Comparison of ENCODE assay signal across 9 mouse cellular contexts in genomic region chr1:157444632-157445300, GRCm38 (mm10). TPM values are rescaled to one million over a fixed set of nuclear protein-coding genes. Genes with fewer than 3 reads are reported as not detected.
DNase-seq lines count a peak whose midpoint lies in the region; ATAC-seq and TF ChIP-seq lines count a peak whose summit lies in the region.
"Had no signal": no experiment of that assay in that cellular context is flagged by ENCODE, and none has a peak within 500 bp of the region (broad histone marks: within the 10 kb centered on the region; RNA-seq: fewer than 3 reads in every experiment).

No protein-coding gene starts in this region.

- H3K4me2 ChIP-seq in forebrain, embryonic 12.5 days, result no peak overlapping the region
- H3K4me2 ChIP-seq in forebrain, embryonic 13.5 days, result no peak overlapping the region
- H3K4me2 ChIP-seq in embryonic facial prominence, embryonic 12.5 days (replicated peaks), result no peak overlapping the region
- H3K4me2 ChIP-seq in limb, embryonic 12.5 days, result peak overlapping the region; percentile 5; the same call in 1 of the 2 replicates
- H3K4me2 ChIP-seq in hindbrain, embryonic 13.5 days, result no peak overlapping the region

- no peak overlapping the region for H3K9ac ChIP-seq in forebrain, embryonic 12.5 days
- H3K9ac ChIP-seq in forebrain, embryonic 13.5 days, result no peak overlapping the region
- no peak overlapping the region for H3K9ac ChIP-seq in liver, adult 2 months (ENCODE audit: low read depth, low read length)
- no peak overlapping the region for H3K9ac ChIP-seq in embryonic facial prominence, embryonic 12.5 days
- no peak overlapping the region for H3K9ac ChIP-seq in limb, embryonic 12.5 days (replicated peaks)
- no peak overlapping the region for H3K9ac ChIP-seq in hindbrain, embryonic 13.5 days

- no peak overlapping the region for H3K4me3 ChIP-seq in forebrain, embryonic 12.5 days (replicated peaks)
- H3K4me3 ChIP-seq in forebrain, embryonic 13.5 days, result no peak overlapping the region
- no peak overlapping the region for H3K4me3 ChIP-seq in liver, adult 2 months (ENCODE audit: insufficient read depth, low read depth, low read length)
- no peak overlapping the region for H3K4me3 ChIP-seq in embryonic facial prominence, embryonic 12.5 days
- H3K4me3 ChIP-seq in limb, embryonic 12.5 days (replicated peaks), result no peak overlapping the region
- no peak overlapping the region for H3K4me3 ChIP-seq in hindbrain, embryonic 13.5 days

- ATAC-seq in forebrain, embryonic 12.5 days (ENCODE audit: low FRiP score), result no peak
- ATAC-seq in forebrain, embryonic 13.5 days, result no peak
- ATAC-seq in embryonic facial prominence, embryonic 12.5 days (ENCODE audit: insufficient number of reproducible peaks, insufficient read depth, low FRiP score, low TSS enrichment), result no peak
- ATAC-seq in limb, embryonic 12.5 days (ENCODE audit: insufficient number of reproducible peaks, insufficient read depth, low FRiP score, low TSS enrichment, low read depth), result no peak
- no peak for ATAC-seq in hindbrain, embryonic 13.5 days (ENCODE audit: low FRiP score)

- TF ChIP-seq POLR2A in liver, adult 2 months (IDR thresholded peaks at IDR 0.05; ENCODE audit: extremely low read depth, insufficient read depth, low read length), result no peak

- H3K27me3 ChIP-seq in forebrain, embryonic 12.5 days, result peaks cover 21% of the 10 kb centered on the region
- no peaks in the 10 kb centered on the region for H3K27me3 ChIP-seq in forebrain, embryonic 13.5 days
- H3K27me3 ChIP-seq in liver, adult 2 months (ENCODE audit: control insufficient read depth, insufficient read depth, low read length), result no peaks in the 10 kb centered on the region
- 0 out of 2 replicates have a peak, but pooled peaks cover 7% of the 10 kb centered on the region for H3K27me3 ChIP-seq in embryonic facial prominence, embryonic 12.5 days
- H3K27me3 ChIP-seq in limb, embryonic 12.5 days, result peaks cover 27% of the 10 kb centered on the region
- H3K27me3 ChIP-seq in hindbrain, embryonic 13.5 days, result peaks cover 10% of the 10 kb centered on the region; the same call in 1 of the 2 replicates

- peaks cover 78% of the 10 kb centered on the region for H3K4me1 ChIP-seq in forebrain, embryonic 12.5 days
- H3K4me1 ChIP-seq in forebrain, embryonic 13.5 days, result peaks cover 86% of the 10 kb centered on the region
- H3K4me1 ChIP-seq in liver, adult 2 months (ENCODE audit: control insufficient read depth, insufficient read depth, low read length), result peaks cover 5% of the 10 kb centered on the region; the same call in 1 of the 2 replicates
- H3K4me1 ChIP-seq in embryonic facial prominence, embryonic 12.5 days, result peaks cover 21% of the 10 kb centered on the region
- peaks cover 37% of the 10 kb centered on the region for H3K4me1 ChIP-seq in limb, embryonic 12.5 days (replicated peaks)
- H3K4me1 ChIP-seq in hindbrain, embryonic 13.5 days (replicated peaks), result peaks cover 54% of the 10 kb centered on the region

- no peaks in the 10 kb centered on the region for H3K79me2 ChIP-seq in liver, adult 2 months (ENCODE audit: control insufficient read depth, insufficient read depth, low read length)

- no peak for TF ChIP-seq CTCF in liver, adult 2 months (IDR thresholded peaks at IDR 0.05; ENCODE audit: low read depth, low read length)

- no peaks in the 10 kb centered on the region for H3K9me3 ChIP-seq in forebrain, embryonic 12.5 days
- no peaks in the 10 kb centered on the region for H3K9me3 ChIP-seq in forebrain, embryonic 13.5 days (replicated peaks)
- H3K9me3 ChIP-seq in embryonic facial prominence, embryonic 12.5 days, result no peaks in the 10 kb centered on the region
- H3K9me3 ChIP-seq in limb, embryonic 12.5 days, result no peaks in the 10 kb centered on the region
- no peaks in the 10 kb centered on the region for H3K9me3 ChIP-seq in hindbrain, embryonic 13.5 days

- 56% methylated on average over 13 of the region's 13 CpGs for WGBS in forebrain, embryonic 12.5 days
- WGBS in forebrain, embryonic 13.5 days, result 61% methylated on average over 13 of the region's 13 CpGs
- 69% methylated on average over 13 of the region's 13 CpGs for WGBS in liver, adult 2 months
- WGBS in embryonic facial prominence, embryonic 12.5 days, result 60% methylated on average over 13 of the region's 13 CpGs
- WGBS in limb, embryonic 12.5 days, result 58% methylated on average over 13 of the region's 13 CpGs
- WGBS in hindbrain, embryonic 13.5 days, result 70% methylated on average over 13 of the region's 13 CpGs

- no peaks in the 10 kb centered on the region for H3K36me3 ChIP-seq in forebrain, embryonic 12.5 days (replicated peaks)
- no peaks in the 10 kb centered on the region for H3K36me3 ChIP-seq in forebrain, embryonic 13.5 days (ENCODE audit: poor library complexity, severe bottlenecking)
- H3K36me3 ChIP-seq in liver, adult 2 months (ENCODE audit: control insufficient read depth, insufficient read depth, low read length), result no peaks in the 10 kb centered on the region
- H3K36me3 ChIP-seq in embryonic facial prominence, embryonic 12.5 days, result no peaks in the 10 kb centered on the region
- no peaks in the 10 kb centered on the region for H3K36me3 ChIP-seq in limb, embryonic 12.5 days
- no peaks in the 10 kb centered on the region for H3K36me3 ChIP-seq in hindbrain, embryonic 13.5 days

- H3K27ac ChIP-seq in forebrain, embryonic 12.5 days, result peak overlapping the region; percentile 66
- no peak overlapping the region; the same call in 1 of the 2 replicates for H3K27ac ChIP-seq in forebrain, embryonic 13.5 days
- H3K27ac ChIP-seq in liver, adult 2 months (replicated peaks; ENCODE audit: insufficient read depth, low read depth, low read length), result peak overlapping the region; percentile 71
- H3K27ac ChIP-seq in embryonic facial prominence, embryonic 12.5 days, result 0 out of 2 replicates have a peak overlapping the region, but pooled peaks have one; percentile 1
- H3K27ac ChIP-seq in limb, embryonic 12.5 days, result no peak overlapping the region
- no peak overlapping the region for H3K27ac ChIP-seq in hindbrain, embryonic 13.5 days
- H3K27ac ChIP-seq: macrophage had no signal

- peak; percentile 39 for DNase-seq in liver, adult 2 months (ENCODE audit: extremely low read depth, low read depth, low spot score)
- no peak for DNase-seq in liver
- DNase-seq in cerebellum, postnatal 36 days, result no peak

RNA-seq across cellular contexts. Expression of gene Cryzl2, which starts 13.6 kb away (rescaled TPM):
- polyA plus RNA-seq in forebrain, embryonic 12.5 days (2016; fragmentation: Nextera tagmentation; extraction: Ambion mirVana), result 6.7 and 8.3 TPM in 2 replicates
- 5.8 and 6.6 TPM in 2 replicates for polyA plus RNA-seq in forebrain, embryonic 13.5 days (2015; fragmentation: Nextera tagmentation; extraction: Ambion mirVana)
- total RNA-seq in liver, adult 2 months (2014; rRNA removed), result 21.4 and 22.7 TPM in 2 replicates
- polyA plus RNA-seq in liver, adult 2 months (2012; rRNA removed), result 31.0 and 32.2 TPM in 2 replicates
- polyA plus RNA-seq in embryonic facial prominence, embryonic 12.5 days (2016; fragmentation: Nextera tagmentation; extraction: Ambion mirVana), result 8.5 and 11.0 TPM in 2 replicates
- 7.9 and 8.2 TPM in 2 replicates for polyA plus RNA-seq in limb, embryonic 12.5 days (2016; fragmentation: Nextera tagmentation; extraction: Ambion mirVana)
- 6.8 and 8.8 TPM in 2 replicates for polyA plus RNA-seq in hindbrain, embryonic 13.5 days (2015; fragmentation: Nextera tagmentation; extraction: Ambion mirVana)

RNA-seq across cellular contexts. Expression of gene Rasal2, which starts 32.4 kb away (rescaled TPM):
- 25.8 and 28.9 TPM in 2 replicates for polyA plus RNA-seq in forebrain, embryonic 12.5 days (2016; fragmentation: Nextera tagmentation; extraction: Ambion mirVana)
- polyA plus RNA-seq in forebrain, embryonic 13.5 days (2015; fragmentation: Nextera tagmentation; extraction: Ambion mirVana), result 31.0 and 33.7 TPM in 2 replicates
- total RNA-seq in liver, adult 2 months (2014; rRNA removed), result 9.1 and 10.2 TPM in 2 replicates
- 0.90 and 1.2 TPM in 2 replicates for polyA plus RNA-seq in liver, adult 2 months (2012; rRNA removed)
- 15.8 and 16.2 TPM in 2 replicates for polyA plus RNA-seq in embryonic facial prominence, embryonic 12.5 days (2016; fragmentation: Nextera tagmentation; extraction: Ambion mirVana)
- polyA plus RNA-seq in limb, embryonic 12.5 days (2016; fragmentation: Nextera tagmentation; extraction: Ambion mirVana), result 10.1 and 11.6 TPM in 2 replicates
- 45.1 and 47.0 TPM in 2 replicates for polyA plus RNA-seq in hindbrain, embryonic 13.5 days (2015; fragmentation: Nextera tagmentation; extraction: Ambion mirVana)

Comparison
In these comparisons a context has a peak if more than half of its experiments do, and no peak if none do; other contexts are left out.
1. H3K27ac ChIP-seq: peak in forebrain, embryonic 12.5 days (single experiment), liver, adult 2 months (single experiment) and embryonic facial prominence, embryonic 12.5 days (single experiment); none in forebrain, embryonic 13.5 days (single experiment), limb, embryonic 12.5 days (single experiment) and hindbrain, embryonic 13.5 days (single experiment).